Mouse (Mus musculus) left cerebral cortex, postnatal 10 days (tissue): ENCODE measurements around the gene Gm10945. TPM values are rescaled to one million over a fixed set of nuclear protein-coding genes. Genes with fewer than 3 reads are reported as not detected.

Source experiments
- DNase-seq, 2 experiments: peaks; one replicate each; pipeline ENCODE4 v3.0.0; 2021 to 2022; ENCODE audit warnings: low spot score in 2 of 2, mixed read lengths in 1 of 2; ENCODE audit errors: extremely low spot score in 1 of 2
- intact Hi-C: fragments of 180-260 bp; cut with DNase I; formaldehyde crosslinking; loops from one replicate; pipeline ENCODE4 v1.15.1; 2025
- total RNA-seq, 2 experiments: library from RNA; stranded (reverse); gene quantifications; 2 replicates each; pipeline ENCODE4 v1.2.3; 2021

Gene Gm10945
- total RNA-seq = not detected

- DNase-seq = no peak
- intact Hi-C loops = no loop called here
Measured at GRCm38 (mm10) chr10:6761287-6761811, at the start of gene Gm10945. TSS of gene Gm10945 (minus strand) at chr10:6761761.

GRCm38 (mm10) chr10:6790226-6790625 lies 28.7 kb upstream of the Gm10945 start:
- DNase-seq = no peak
- intact Hi-C loops = loop anchor here (10.0 kb wide), 1 partner anchor 945 kb away; no protein-coding TSS in a partner anchor

- intact Hi-C loops = loop anchor here (5.0 kb wide), 1 partner anchor 751 kb away; no protein-coding TSS in a partner anchor
- DNase-seq = peak in 1 of 2 experiments; percentile 29
Measured at GRCm38 (mm10) chr10:6788517-6789237, 27.1 kb upstream of the Gm10945 start.

- intact Hi-C loops = no loop called here
Measured at GRCm38 (mm10) chr10:6758206-6758605, 3.4 kb downstream of the Gm10945 start, which contains the start of gene Oprm1. TSS of gene Oprm1 (plus strand) at chr10:6758506.

GRCm38 (mm10) chr10:6753375-6753774 lies 8.2 kb downstream of the Gm10945 start:
- no peak for DNase-seq
- intact Hi-C loops = no loop called here

More at GRCm38 (mm10) chr10:6758206-6758605, 3.4 kb downstream of the Gm10945 start, which contains the start of gene Oprm1:
- no peak for DNase-seq

GRCm38 (mm10) chr10:6728469-6728868 lies 33.1 kb downstream of the Gm10945 start:
- DNase-seq = no peak
- intact Hi-C loops = no loop called here

GRCm38 (mm10) chr10:6723765-6724164 lies 37.8 kb downstream of the Gm10945 start:
- DNase-seq = no peak
- intact Hi-C loops = no loop called here

GRCm38 (mm10) chr10:6717181-6717948 lies 44.2 kb downstream of the Gm10945 start:
- intact Hi-C loops = no loop called here
- no peak for DNase-seq

- DNase-seq = no peak
- intact Hi-C loops = no loop called here
Measured at GRCm38 (mm10) chr10:6705226-6705885, 56.2 kb downstream of the Gm10945 start.

GRCm38 (mm10) chr10:6694218-6694850 lies 67.2 kb downstream of the Gm10945 start:
- peak; percentile 22 to 59 for DNase-seq
- intact Hi-C loops = loop anchor here (5.0 to 10.0 kb wide), 2 partner anchors 657 to 840 kb away; no protein-coding TSS in a partner anchor

Other genes starting within 250 kb of the Gm10945 start
- gene Oprm1, start 3.3 kb downstream of the Gm10945 start, total RNA-seq = 1 to 10 TPM; 8.4 to 8.8 TPM